ENCODE assay signal across 10 mouse cellular contexts in the genomic region with DNA sequence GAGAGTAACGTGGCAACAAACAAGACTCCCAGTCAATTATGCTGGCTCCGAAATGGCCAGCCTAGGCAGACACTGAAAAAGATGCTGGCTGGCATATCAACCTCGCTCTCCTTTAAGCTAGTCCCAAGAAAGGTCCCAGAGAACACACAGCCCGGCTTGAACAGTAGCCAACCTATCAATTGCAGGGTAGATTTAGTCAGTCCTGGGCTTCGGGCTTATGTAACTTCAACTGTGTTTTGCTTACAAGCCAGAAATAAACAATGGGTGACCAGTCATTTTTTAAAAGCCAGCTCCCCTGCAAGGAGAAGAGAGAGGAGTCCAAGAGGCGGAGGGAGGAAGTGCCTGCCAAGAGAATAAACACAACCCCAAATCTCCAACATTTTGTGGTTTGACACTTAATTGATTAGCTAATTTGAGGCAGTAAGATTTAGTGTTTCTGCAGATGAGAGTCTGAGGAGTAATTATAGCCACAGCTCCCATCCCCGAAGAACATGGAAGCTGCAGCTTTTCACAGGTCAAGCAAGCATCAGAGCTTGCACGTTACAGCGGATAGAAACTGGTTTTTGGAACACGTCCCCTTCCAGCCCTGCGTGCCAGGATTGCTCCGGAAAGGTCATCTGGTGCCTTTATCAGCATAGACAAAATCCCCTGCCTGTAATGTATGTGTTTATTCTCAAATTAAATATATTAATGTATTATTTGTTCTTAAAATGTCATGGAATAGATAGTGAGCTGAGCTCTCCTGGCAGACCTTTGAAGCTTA.
DNase-seq lines count a peak whose midpoint lies in the region; ATAC-seq lines count a peak whose summit lies in the region.
"Had no signal": no experiment of that assay in that cellular context is flagged by ENCODE, and none has a peak within 500 bp of the region (broad histone marks: within the 10 kb centered on the region; RNA-seq: fewer than 3 reads in every experiment).

No protein-coding gene starts in this region.

- H3K27ac ChIP-seq in forebrain, embryonic 14.5 days (ENCODE audit: low read depth, low read length): no peak overlapping the region
- no peak overlapping the region for H3K27ac ChIP-seq in forebrain, embryonic 15.5 days (replicated peaks)
- H3K27ac ChIP-seq: liver, embryonic 15.5 days had no signal

- no peak overlapping the region for H3K4me2 ChIP-seq in forebrain, embryonic 14.5 days (ENCODE audit: low read length)
- no peak overlapping the region for H3K4me2 ChIP-seq in forebrain, embryonic 15.5 days (replicated peaks)
- H3K4me2 ChIP-seq: liver, embryonic 15.5 days had no signal

- H3K4me3 ChIP-seq in forebrain, embryonic 14.5 days (ENCODE audit: low read depth, low read length): no peak overlapping the region
- no peak overlapping the region for H3K4me3 ChIP-seq in forebrain, embryonic 15.5 days
- H3K4me3 ChIP-seq: erythroblast, embryonic 14.5 days; liver, embryonic 15.5 days had no signal

- 75% methylated on average over 12 of the region's 12 CpGs for WGBS in forebrain, embryonic 14.5 days
- WGBS in forebrain, embryonic 15.5 days: 59% methylated on average over 12 of the region's 12 CpGs

- H3K9me3 ChIP-seq in forebrain, embryonic 14.5 days (replicated peaks; ENCODE audit: control insufficient read depth, low read length): no peaks in the 10 kb centered on the region
- H3K9me3 ChIP-seq in forebrain, embryonic 15.5 days: no peaks in the 10 kb centered on the region
- H3K9me3 ChIP-seq: liver, embryonic 15.5 days had no signal

- H3K27me3 ChIP-seq in forebrain, embryonic 14.5 days (replicated peaks; ENCODE audit: control insufficient read depth, insufficient read depth, low read length): no peaks in the 10 kb centered on the region
- H3K27me3 ChIP-seq in forebrain, embryonic 15.5 days: no peaks in the 10 kb centered on the region
- H3K27me3 ChIP-seq: liver, embryonic 15.5 days had no signal

- no peak overlapping the region for H3K9ac ChIP-seq in forebrain, embryonic 14.5 days (ENCODE audit: low read length)
- H3K9ac ChIP-seq in forebrain, embryonic 15.5 days (replicated peaks): no peak overlapping the region
- H3K9ac ChIP-seq: liver, embryonic 15.5 days had no signal

- H3K4me1 ChIP-seq in forebrain, embryonic 14.5 days (ENCODE audit: control insufficient read depth, insufficient read depth, low read length): no peaks in the 10 kb centered on the region
- H3K4me1 ChIP-seq in forebrain, embryonic 15.5 days: peaks cover 7% of the 10 kb centered on the region; the same call in 1 of the 2 replicates
- H3K4me1 ChIP-seq: liver, embryonic 15.5 days had no signal

- ATAC-seq in forebrain, embryonic 14.5 days: no peak
- ATAC-seq in forebrain, embryonic 15.5 days (replicated peaks): no peak

- DNase-seq in forebrain, embryonic 14.5 days (ENCODE audit: low spot score): peak; percentile 24
- DNase-seq in layer of hippocampus, adult 8-10 months (ENCODE audit: low spot score in 2 of 2): peak; percentile 8 to 10
- no peak for DNase-seq in layer of hippocampus, postnatal 25 days (ENCODE audit: extremely low spot score in 1 of 2, low spot score in 1 of 2)
- DNase-seq in cerebellum, adult 9-10 months: peak; percentile 90
- peak; percentile 55 for DNase-seq in lung, postnatal 10 days
- no peak for DNase-seq in natural killer cell, adult 2 months (ENCODE audit: low spot score in 2 of 2)
- DNase-seq in kidney, postnatal 25 days: no peak

- H3K36me3 ChIP-seq in forebrain, embryonic 14.5 days (ENCODE audit: control insufficient read depth, insufficient read depth, low read length): no peaks in the 10 kb centered on the region
- H3K36me3 ChIP-seq in forebrain, embryonic 15.5 days: no peaks in the 10 kb centered on the region
- H3K36me3 ChIP-seq: liver, embryonic 15.5 days had no signal

Comparison
In these comparisons a context has a peak if more than half of its experiments do, and no peak if none do; other contexts are left out.
1. DNase-seq: peak in forebrain, embryonic 14.5 days (single experiment), layer of hippocampus, adult 8-10 months (2 of 2), cerebellum, adult 9-10 months (single experiment) and lung, postnatal 10 days (single experiment); none in layer of hippocampus, postnatal 25 days (0 of 2), natural killer cell, adult 2 months (0 of 2) and kidney, postnatal 25 days (0 of 2).